Mouse (Mus musculus) ES-Bruce4 (cell line): ENCODE data around the gene Mboat7. TPM values are rescaled to one million over a fixed set of nuclear protein-coding genes. Genes with fewer than 3 reads are reported as not detected.
"Not testable (repeated sequence)": the region's sequence is repeated elsewhere in the genome, so short reads cannot be mapped to it uniquely, and the experiment has no call there.

Experiments used
- H3K27ac ChIP-seq: 2 replicates; pipeline ENCODE4 v1.5.1; 2012; ENCODE audit warnings: low read length, inconsistent platforms; ENCODE audit not compliant: insufficient read depth
- H3K27me3 ChIP-seq: 2 replicates; pipeline ENCODE4 v1.6.1; 2012; ENCODE audit warnings: mild to moderate bottlenecking, low read length, inconsistent platforms; ENCODE audit not compliant: control insufficient read depth, poor library complexity, insufficient read depth, severe bottlenecking
- H3K36me3 ChIP-seq: 2 replicates; pipeline ENCODE4 v1.6.1; 2012; ENCODE audit warnings: inconsistent platforms, mild to moderate bottlenecking, low read length, moderate library complexity; ENCODE audit not compliant: control insufficient read depth, poor library complexity, insufficient read depth, severe bottlenecking
- H3K4me1 ChIP-seq: one replicate; pipeline ENCODE4 v1.8.1; 2011; ENCODE audit warnings: low read length; ENCODE audit not compliant: control insufficient read depth, insufficient read depth
- H3K4me3 ChIP-seq: 2 replicates; pipeline ENCODE4 v1.5.1; 2011; ENCODE audit warnings: low read depth, mild to moderate bottlenecking, low read length
- H3K9ac ChIP-seq: 2 replicates; pipeline ENCODE4 v1.6.1; 2012; ENCODE audit warnings: low read depth, mild to moderate bottlenecking, inconsistent platforms; ENCODE audit not compliant: poor library complexity, severe bottlenecking
- H3K9me3 ChIP-seq: replicated peaks from 2 replicates; pipeline ENCODE4 v1.6.1; 2012; ENCODE audit warnings: mild to moderate bottlenecking, low read length, inconsistent platforms; ENCODE audit not compliant: control insufficient read depth, poor library complexity, insufficient read depth, severe bottlenecking
- CTCF ChIP-seq: IDR thresholded peaks from one replicate; pipeline ENCODE4 v1.8.1; 2011; ENCODE audit warnings: low read depth, low read length
- EP300 ChIP-seq: IDR thresholded peaks from 2 replicates; pipeline ENCODE4 v1.6.1; 2011; ENCODE audit warnings: low read depth, low read length; ENCODE audit not compliant: insufficient read depth
- POLR2A ChIP-seq: IDR thresholded peaks from one replicate; pipeline ENCODE4 v1.8.1; 2011; ENCODE audit warnings: low read length; ENCODE audit not compliant: insufficient read depth
- polyA plus RNA-seq: library from polyadenylated mRNA; stranded (reverse); fragments of >200 nt; gene quantifications from 2 replicates; pipeline ENCODE4 v1.2.4, GENCODE M21; 2011; ENCODE audit warnings: low read depth; ENCODE audit not compliant: missing spikeins, insufficient read depth, insufficient read length

Gene Mboat7
- polyA plus RNA-seq, 1 experiment, result 44.6 TPM

DNA sequence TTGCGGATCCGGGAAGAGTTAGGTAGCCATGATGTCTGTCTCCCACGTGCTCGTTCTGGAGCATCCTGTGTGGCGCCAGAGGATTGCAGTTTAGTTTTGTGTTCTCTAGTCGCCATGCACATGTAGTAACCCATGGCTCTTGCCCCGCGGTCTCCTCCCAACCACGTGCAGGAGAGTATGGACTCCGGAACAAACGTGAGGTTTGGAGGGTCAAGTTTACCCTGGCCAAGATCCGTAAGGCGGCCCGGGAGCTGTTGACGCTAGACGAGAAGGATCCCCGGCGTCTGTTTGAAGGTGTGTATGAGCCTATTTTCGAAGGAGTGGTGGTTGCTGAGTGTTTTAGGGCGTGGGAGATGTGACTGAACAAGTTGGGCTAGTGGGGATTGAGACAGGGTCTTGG is 11.2 kb upstream of the Mboat7 start:
- Histone ChIP-seq H3K27me3 (no peaks in the 10 kb centered on the region), H3K9ac (peak overlapping the region; percentile 92), H3K4me1 (no peaks in the 10 kb centered on the region), H3K36me3 (peaks cover 49% of the 10 kb centered on the region), H3K27ac (peak overlapping the region; percentile 80), H3K9me3 (no peaks in the 10 kb centered on the region), H3K4me3 (peak overlapping the region; percentile 84)
- no peak for TF ChIP-seq EP300
- no peak for TF ChIP-seq CTCF
- TF ChIP-seq POLR2A, result no peak

DNA sequence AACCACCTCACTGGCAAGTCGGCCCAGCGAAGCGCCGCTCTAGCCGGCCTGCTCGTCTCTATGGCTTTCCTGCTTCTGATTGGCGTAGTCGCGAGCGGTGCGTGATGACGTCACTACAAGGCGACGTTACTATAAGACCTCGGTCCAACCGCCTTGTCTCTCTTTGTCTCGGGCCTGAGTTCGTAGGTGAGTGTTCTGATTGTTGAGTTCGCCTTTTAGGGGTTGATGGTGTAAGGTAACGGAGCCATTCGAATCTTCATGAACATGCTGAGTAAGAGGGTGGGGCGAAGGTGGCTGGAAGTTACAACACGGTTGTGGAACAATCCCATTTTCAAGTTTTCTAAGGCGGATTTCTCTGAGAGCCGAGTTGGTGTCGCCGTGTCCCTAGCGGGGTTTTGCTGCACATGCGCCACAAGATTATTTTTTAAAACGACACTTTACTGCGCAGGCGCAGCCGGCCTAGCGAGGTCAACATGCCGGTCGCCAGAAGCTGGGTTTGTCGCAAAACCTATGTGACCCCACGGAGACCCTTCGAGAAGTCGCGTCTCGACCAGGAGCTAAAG is 10.6 kb upstream of the Mboat7 start, which contains the start of gene Rps9:
Rps9 (plus strand) TSS at position 115 of the 563 bp plus-strand sequence.
- Histone ChIP-seq H3K4me3 (peak within 1 kb of the TSS; percentile 84), H3K9me3 (no peaks in the 10 kb centered on the region), H3K9ac (peak within 1 kb of the TSS; percentile 92), H3K27ac (peak within 1 kb of the TSS; percentile 80), H3K27me3 (no peaks in the 10 kb centered on the region), H3K4me1 (no peaks in the 10 kb centered on the region), H3K36me3 (peaks cover 52% of the 10 kb centered on the region)
- TF ChIP-seq POLR2A (peak; percentile 100), CTCF (no peak)

GRCm38 (mm10) chr7:3703148-3703878 is 10.0 kb upstream of the Mboat7 start:
- Histone ChIP-seq H3K27me3 (no peaks in the 10 kb centered on the region), H3K27ac (peak overlapping the region; percentile 52; the same call in 1 of the 2 replicates), H3K9ac (peak overlapping the region; percentile 59), H3K4me3 (peak overlapping the region; percentile 38), H3K9me3 (no peaks in the 10 kb centered on the region), H3K4me1 (no peaks in the 10 kb centered on the region), H3K36me3 (peaks cover 52% of the 10 kb centered on the region)
- TF ChIP-seq EP300 (no peak), CTCF (no peak), POLR2A (no peak)

GRCm38 (mm10) chr7:3698471-3698870 is 5.1 kb upstream of the Mboat7 start:
- Histone ChIP-seq H3K9me3 (no peaks in the 10 kb centered on the region), H3K4me1 (no peaks in the 10 kb centered on the region), H3K9ac (no peak overlapping the region), H3K4me3 (no peak overlapping the region), H3K27me3 (no peaks in the 10 kb centered on the region), H3K27ac (no peak overlapping the region), H3K36me3 (peaks cover 22% of the 10 kb centered on the region)
- TF ChIP-seq EP300, result no peak
- TF ChIP-seq CTCF, result no peak
- no peak for TF ChIP-seq POLR2A

GRCm38 (mm10) chr7:3694949-3695305 is 1.6 kb upstream of the Mboat7 start:
- peak overlapping the region; percentile 55 for H3K9ac ChIP-seq
- H3K4me3 ChIP-seq, result peak overlapping the region; percentile 76
- H3K9me3 ChIP-seq, H3K27me3 ChIP-seq, H3K27ac ChIP-seq, H3K4me1 ChIP-seq: not testable (repeated sequence)
- peaks cover 15% of the 10 kb centered on the region for H3K36me3 ChIP-seq

GRCm38 (mm10) chr7:3694076-3694948 is 989 bp upstream of the Mboat7 start:
- peak overlapping the region; percentile 82 for H3K27ac ChIP-seq
- H3K9ac ChIP-seq, result peak overlapping the region; percentile 55
- H3K4me3 ChIP-seq, result peak overlapping the region; percentile 76
- H3K4me1 ChIP-seq, result no peaks in the 10 kb centered on the region
- no peaks in the 10 kb centered on the region for H3K27me3 ChIP-seq
- TF ChIP-seq CTCF (no peak), EP300 (no peak), POLR2A (no peak)
- H3K36me3 ChIP-seq, result peaks cover 15% of the 10 kb centered on the region
- H3K9me3 ChIP-seq, result no peaks in the 10 kb centered on the region
